Mouse (Mus musculus) neural tube, embryonic 15.5 days (tissue): ENCODE data around the gene Eng. TPM values are rescaled to one million over a fixed set of nuclear protein-coding genes. Genes with fewer than 3 reads are reported as not detected.

Source experiments
- ATAC-seq: fragments of 200-750 bp; cut with Nextera tagmentation; 2 replicates; pipeline ENCODE4 v1.8.0; 2017; ENCODE audit warnings: mild to moderate bottlenecking, moderate TSS enrichment, moderate library complexity; ENCODE audit not compliant: low FRiP score
- H3K27ac ChIP-seq: fragments of 300-500 bp; sonication (generic); replicated peaks from 2 replicates; pipeline ENCODE4 v1.5.1; 2015; ENCODE audit warnings: mild to moderate bottlenecking, inconsistent platforms
- H3K27me3 ChIP-seq: fragments of 300-500 bp; sonication (generic); replicated peaks from 2 replicates; pipeline ENCODE4 v1.6.1; 2015; ENCODE audit warnings: inconsistent platforms
- H3K36me3 ChIP-seq: fragments of 300-500 bp; sonication (generic); 2 replicates; pipeline ENCODE4 v1.6.1; 2015; ENCODE audit warnings: inconsistent platforms
- H3K4me1 ChIP-seq: fragments of 300-500 bp; sonication (generic); 2 replicates; pipeline ENCODE4 v1.6.1; 2015; ENCODE audit warnings: inconsistent platforms
- H3K4me2 ChIP-seq: fragments of 300-500 bp; sonication (generic); 2 replicates; pipeline ENCODE4 v1.6.1; 2015; ENCODE audit warnings: inconsistent platforms, mild to moderate bottlenecking, moderate library complexity
- H3K4me3 ChIP-seq: fragments of 300-500 bp; sonication (generic); replicated peaks from 2 replicates; pipeline ENCODE4 v1.5.1; 2015; ENCODE audit warnings: mild to moderate bottlenecking, inconsistent platforms
- H3K9ac ChIP-seq: fragments of 300-500 bp; sonication (generic); replicated peaks from 2 replicates; pipeline ENCODE4 v1.6.1; 2015; ENCODE audit warnings: mild to moderate bottlenecking, inconsistent platforms
- H3K9me3 ChIP-seq: fragments of 300-500 bp; sonication (generic); replicated peaks from 2 replicates; pipeline ENCODE4 v1.6.1; 2016; ENCODE audit warnings: inconsistent platforms
- WGBS: fragments of 180-500 bp; shearing (Covaris S2); methylation state at CpG from one replicate; pipeline ENCODE4 v1.1.7; 2015; ENCODE audit warnings: mixed read lengths; 5-methylcytosine and 5-hydroxymethylcytosine counted together
- polyA plus RNA-seq: library from polyadenylated mRNA; unstranded; fragments of >200 nt; fragmentation: Nextera tagmentation; extraction: Ambion mirVana; gene quantifications from 2 replicates; pipeline ENCODE4 v1.2.1, GENCODE M21; 2015

Eng gene
- polyA plus RNA-seq, 1 experiment from 2014 or later, result 29.6 TPM

- H3K4me1 ChIP-seq, result peaks cover 3% of the 10 kb centered on the region; the same call in 1 of the 2 replicates
- no peaks in the 10 kb centered on the region for H3K9me3 ChIP-seq
- H3K9ac ChIP-seq, result no peak overlapping the region
- H3K27me3 ChIP-seq, result no peaks in the 10 kb centered on the region
- no peaks in the 10 kb centered on the region for H3K36me3 ChIP-seq
- H3K27ac ChIP-seq, result no peak overlapping the region
- WGBS, result 94% methylated on average over 9 of the region's 9 CpGs
- H3K4me2 ChIP-seq, result no peak overlapping the region
- no peak overlapping the region for H3K4me3 ChIP-seq
- ATAC-seq, result no peak
Observed at GRCm38 (mm10) chr2:32671147-32671546, 24.8 kb downstream of the Eng start.

- 72% methylated on average over 9 of the region's 9 CpGs for WGBS
- no peaks in the 10 kb centered on the region for H3K27me3 ChIP-seq
- no peak overlapping the region for H3K4me2 ChIP-seq
- no peaks in the 10 kb centered on the region for H3K9me3 ChIP-seq
- no peak overlapping the region for H3K9ac ChIP-seq
- peaks cover 2% of the 10 kb centered on the region; the same call in 1 of the 2 replicates for H3K4me1 ChIP-seq
- no peak for ATAC-seq
- no peak overlapping the region for H3K4me3 ChIP-seq
- H3K27ac ChIP-seq, result no peak overlapping the region
- no peaks in the 10 kb centered on the region for H3K36me3 ChIP-seq
Observed at GRCm38 (mm10) chr2:32671907-32672595, 25.7 kb downstream of the Eng start.

- no peak overlapping the region for H3K9ac ChIP-seq
- H3K4me2 ChIP-seq, result no peak overlapping the region
- no peaks in the 10 kb centered on the region for H3K27me3 ChIP-seq
- no peaks in the 10 kb centered on the region for H3K36me3 ChIP-seq
- 85% methylated on average over 16 of the region's 16 CpGs for WGBS
- no peak for ATAC-seq
- H3K27ac ChIP-seq, result no peak overlapping the region
- H3K4me1 ChIP-seq, result no peaks in the 10 kb centered on the region; the same call in 1 of the 2 replicates
- no peak overlapping the region for H3K4me3 ChIP-seq
- no peaks in the 10 kb centered on the region for H3K9me3 ChIP-seq
Observed at GRCm38 (mm10) chr2:32673176-32673917, 27.0 kb downstream of the Eng start.

GRCm38 (mm10) chr2:32676821-32677220 is 30.4 kb downstream of the Eng start:
- ATAC-seq, result no peak
- Histone ChIP-seq H3K9ac (no peak overlapping the region), H3K27ac (no peak overlapping the region), H3K4me2 (no peak overlapping the region), H3K27me3 (no peaks in the 10 kb centered on the region), H3K36me3 (no peaks in the 10 kb centered on the region), H3K4me1 (peaks cover 6% of the 10 kb centered on the region; the same call in 1 of the 2 replicates), H3K9me3 (no peaks in the 10 kb centered on the region), H3K4me3 (no peak overlapping the region)
- 92% methylated on average over 3 of the region's 3 CpGs for WGBS

- H3K4me2 ChIP-seq, result no peak overlapping the region
- no peaks in the 10 kb centered on the region for H3K9me3 ChIP-seq
- no peak for ATAC-seq
- no peaks in the 10 kb centered on the region for H3K27me3 ChIP-seq
- no peak overlapping the region for H3K9ac ChIP-seq
- no peak overlapping the region for H3K4me3 ChIP-seq
- H3K4me1 ChIP-seq, result peaks cover 6% of the 10 kb centered on the region; the same call in 1 of the 2 replicates
- no peak overlapping the region for H3K27ac ChIP-seq
- peaks cover 3% of the 10 kb centered on the region for H3K36me3 ChIP-seq
- WGBS, result 91% methylated on average over 7 of the region's 7 CpGs
Observed at GRCm38 (mm10) chr2:32677683-32678082, 31.3 kb downstream of the Eng start.

GRCm38 (mm10) chr2:32680051-32680451 is 33.7 kb downstream of the Eng start:
- ATAC-seq, result peak; percentile 36; the same call in 1 of the 2 replicates
- 54% methylated on average over 7 of the region's 7 CpGs for WGBS

GRCm38 (mm10) chr2:32680961-32681650 is 34.7 kb downstream of the Eng start:
- ATAC-seq, result no peak
- Histone ChIP-seq H3K4me1 (peaks cover 6% of the 10 kb centered on the region; the same call in 1 of the 2 replicates), H3K36me3 (peaks cover 33% of the 10 kb centered on the region), H3K4me3 (no peak overlapping the region), H3K27me3 (no peaks in the 10 kb centered on the region), H3K27ac (no peak overlapping the region), H3K9me3 (no peaks in the 10 kb centered on the region), H3K9ac (no peak overlapping the region), H3K4me2 (no peak overlapping the region)
- 90% methylated on average over 19 of the region's 19 CpGs for WGBS

More at GRCm38 (mm10) chr2:32680051-32680451, 33.7 kb downstream of the Eng start:
- Histone ChIP-seq H3K27me3 (no peaks in the 10 kb centered on the region), H3K36me3 (peaks cover 27% of the 10 kb centered on the region), H3K4me2 (no peak overlapping the region), H3K9me3 (no peaks in the 10 kb centered on the region), H3K9ac (no peak overlapping the region), H3K4me1 (peaks cover 6% of the 10 kb centered on the region; the same call in 1 of the 2 replicates), H3K27ac (no peak overlapping the region; the same call in 1 of the 2 replicates), H3K4me3 (no peak overlapping the region)

- no peak for ATAC-seq
- no peak overlapping the region for H3K27ac ChIP-seq
- H3K4me3 ChIP-seq, result no peak overlapping the region
- H3K36me3 ChIP-seq, result peaks cover 40% of the 10 kb centered on the region
- no peaks in the 10 kb centered on the region for H3K27me3 ChIP-seq
- H3K9ac ChIP-seq, result no peak overlapping the region
- 72% methylated on average over 6 of the region's 6 CpGs for WGBS
- no peak overlapping the region for H3K4me2 ChIP-seq
- H3K9me3 ChIP-seq, result no peaks in the 10 kb centered on the region
- peaks cover 6% of the 10 kb centered on the region; the same call in 1 of the 2 replicates for H3K4me1 ChIP-seq
Observed at GRCm38 (mm10) chr2:32681754-32682153, 35.4 kb downstream of the Eng start.

- H3K27ac ChIP-seq, result no peak overlapping the region
- H3K9ac ChIP-seq, result no peak overlapping the region
- no peaks in the 10 kb centered on the region for H3K9me3 ChIP-seq
- H3K27me3 ChIP-seq, result no peaks in the 10 kb centered on the region
- 81% methylated on average over 14 of the region's 14 CpGs for WGBS
- no peak overlapping the region for H3K4me3 ChIP-seq
- peaks cover 50% of the 10 kb centered on the region for H3K36me3 ChIP-seq
- no peak for ATAC-seq
- no peak overlapping the region for H3K4me2 ChIP-seq
- H3K4me1 ChIP-seq, result peaks cover 6% of the 10 kb centered on the region; the same call in 1 of the 2 replicates
Observed at GRCm38 (mm10) chr2:32682721-32683417, 36.5 kb downstream of the Eng start.

GRCm38 (mm10) chr2:32683701-32684100 is 37.3 kb downstream of the Eng start:
- Histone ChIP-seq H3K9ac (no peak overlapping the region), H3K27me3 (no peaks in the 10 kb centered on the region), H3K4me1 (peaks cover 6% of the 10 kb centered on the region; the same call in 1 of the 2 replicates), H3K4me3 (no peak overlapping the region), H3K9me3 (no peaks in the 10 kb centered on the region), H3K36me3 (peaks cover 50% of the 10 kb centered on the region), H3K27ac (no peak overlapping the region), H3K4me2 (no peak overlapping the region)
- no peak for ATAC-seq
- 93% methylated on average over 10 of the region's 10 CpGs for WGBS
